Mouse (Mus musculus) left cerebral cortex, postnatal 10 days (tissue): ENCODE measurements around the gene Ndufa3. TPM values are rescaled to one million over a fixed set of nuclear protein-coding genes. Genes with fewer than 3 reads are reported as not detected.

ENCODE experiments used
- DNase-seq, 2 experiments: peaks; one replicate each; pipeline ENCODE4 v3.0.0; 2021 to 2022; ENCODE audit warnings: low spot score in 2 of 2, mixed read lengths in 1 of 2; ENCODE audit errors: extremely low spot score in 1 of 2
- intact Hi-C: fragments of 180-260 bp; cut with DNase I; formaldehyde crosslinking; loops from one replicate; pipeline ENCODE4 v1.15.1; 2025
- total RNA-seq, 2 experiments: library from RNA; stranded (reverse); gene quantifications; 2 replicates each; pipeline ENCODE4 v1.2.3; 2021

Ndufa3 gene
- total RNA-seq, 2 experiments from 2014 or later: 531 to 541 TPM

- intact Hi-C loops: no loop called here
- DNase-seq: no peak
Measured at GRCm38 (mm10) chr7:3607391-3607790, 9.8 kb upstream of the Ndufa3 start.

- no peak for DNase-seq
- intact Hi-C loops: no loop called here
Measured at GRCm38 (mm10) chr7:3608668-3609067, 8.5 kb upstream of the Ndufa3 start.

GRCm38 (mm10) chr7:3609082-3609481, 8.1 kb upstream of the Ndufa3 start:
- intact Hi-C loops: no loop called here

GRCm38 (mm10) chr7:3610437-3610836, 6.7 kb upstream of the Ndufa3 start:
- intact Hi-C loops: no loop called here
- no peak for DNase-seq

More at GRCm38 (mm10) chr7:3609082-3609481, 8.1 kb upstream of the Ndufa3 start:
- DNase-seq: peak in 1 of 2 experiments; percentile 54

GRCm38 (mm10) chr7:3611006-3611405, 6.2 kb upstream of the Ndufa3 start:
- DNase-seq: no peak
- intact Hi-C loops: no loop called here

GRCm38 (mm10) chr7:3614021-3614420, 3.2 kb upstream of the Ndufa3 start:
- intact Hi-C loops: no loop called here

GRCm38 (mm10) chr7:3616057-3616388, 1.1 kb upstream of the Ndufa3 start, which contains the start of gene Oscar:
TSS of gene Oscar (minus strand) at chr7:3616157.
- DNase-seq: no peak
- intact Hi-C loops: no loop called here

More at GRCm38 (mm10) chr7:3614021-3614420, 3.2 kb upstream of the Ndufa3 start:
- DNase-seq: no peak

- DNase-seq: no peak
- intact Hi-C loops: no loop called here
Measured at GRCm38 (mm10) chr7:3616389-3617241, 558 bp upstream of the Ndufa3 start.

- intact Hi-C loops: no loop called here
- DNase-seq: no peak
Measured at GRCm38 (mm10) chr7:3629030-3629429, 11.9 kb downstream of the Ndufa3 start.

- intact Hi-C loops: no loop called here
- peak; percentile 93 to 94 for DNase-seq
Measured at GRCm38 (mm10) chr7:3629543-3630477, 12.6 kb downstream of the Ndufa3 start, which contains the start of the genes Tfpt and Prpf31. TSS of gene Tfpt (minus strand) at chr7:3629929. TSS of gene Prpf31 (plus strand) at chr7:3629985.

- intact Hi-C loops: no loop called here
- DNase-seq: no peak
Measured at GRCm38 (mm10) chr7:3630478-3630815, 13.3 kb downstream of the Ndufa3 start.

- intact Hi-C loops: no loop called here
- no peak for DNase-seq
Measured at GRCm38 (mm10) chr7:3643412-3643811, 26.2 kb downstream of the Ndufa3 start.

GRCm38 (mm10) chr7:3643843-3644242, 26.7 kb downstream of the Ndufa3 start:
- DNase-seq: no peak
- intact Hi-C loops: no loop called here

GRCm38 (mm10) chr7:3644348-3644671, 27.1 kb downstream of the Ndufa3 start:
- intact Hi-C loops: no loop called here
- peak in 1 of 2 experiments; percentile 91 for DNase-seq

GRCm38 (mm10) chr7:3644672-3645487, 27.7 kb downstream of the Ndufa3 start, which contains the start of gene Cnot3:
TSS of gene Cnot3 (plus strand) at chr7:3645268.
- intact Hi-C loops: no loop called here
- peak; percentile 99 for DNase-seq

- intact Hi-C loops: no loop called here
- no peak for DNase-seq
Measured at GRCm38 (mm10) chr7:3645488-3646025, 28.4 kb downstream of the Ndufa3 start.

- no peak for DNase-seq
- intact Hi-C loops: no loop called here
Measured at GRCm38 (mm10) chr7:3646188-3646587, 29.0 kb downstream of the Ndufa3 start.

- intact Hi-C loops: no loop called here
Measured at GRCm38 (mm10) chr7:3646641-3647040, 29.5 kb downstream of the Ndufa3 start.

GRCm38 (mm10) chr7:3656966-3657365, 39.8 kb downstream of the Ndufa3 start:
- intact Hi-C loops: no loop called here
- DNase-seq: no peak

More at GRCm38 (mm10) chr7:3646641-3647040, 29.5 kb downstream of the Ndufa3 start:
- DNase-seq: no peak
